Mouse (Mus musculus) heart, postnatal 0 days (tissue): ENCODE results near the gene Enpp1.

ENCODE experiments used
- CTCF ChIP-seq: IDR thresholded peaks from 2 replicates; pipeline ENCODE4 v1.5.1; 2016; ENCODE audit warnings: antibody characterized with exemption, control low read depth, low read depth
- EP300 ChIP-seq: IDR thresholded peaks from 2 replicates; pipeline ENCODE4 v1.6.1; 2016; ENCODE audit warnings: antibody characterized with exemption, low read depth

GRCm38 (mm10) chr10:24603035-24603434 lies 108.9 kb downstream of the Enpp1 start:
- TF ChIP-seq CTCF: no peak
- TF ChIP-seq EP300: no peak
